Comparison of ENCODE assay signal across 11 mouse cellular contexts in genomic region chr1:75547351-75547750, GRCm38 (mm10). TPM values are rescaled to one million over a fixed set of nuclear protein-coding genes. Genes with fewer than 3 reads are reported as not detected.
DNase-seq lines count a peak whose midpoint lies in the region; ATAC-seq and TF ChIP-seq lines count a peak whose summit lies in the region.
"Had no signal": no experiment of that assay in that cellular context is flagged by ENCODE, and none has a peak within 500 bp of the region (broad histone marks: within the 10 kb centered on the region; RNA-seq: fewer than 3 reads in every experiment).

No protein-coding gene starts in this region.

- no peak for TF ChIP-seq CTCF in gastrocnemius, adult 2 months (IDR thresholded peaks at IDR 0.05)

- DNase-seq in gastrocnemius, adult 2 months, result no peak
- DNase-seq in gastrocnemius, postnatal 10 days, result no peak
- no peak for DNase-seq in yolk sac, embryonic 10.5 days (ENCODE audit: low spot score)
- DNase-seq in right cerebral cortex, adult 2 months (ENCODE audit: low spot score in 2 of 2), result no peak
- no peak for DNase-seq in thymus, adult 18-20 months
- DNase-seq: lung, adult 18-20 months; thymus, postnatal 14 days had no signal

- H3K9ac ChIP-seq in limb, embryonic 15.5 days, result no peak overlapping the region

- peaks cover 93% of the 10 kb centered on the region for H3K27me3 ChIP-seq in megakaryocyte, embryonic 14.5 days (replicated peaks)
- H3K27me3 ChIP-seq in limb, embryonic 15.5 days, result no peaks in the 10 kb centered on the region

- intact Hi-C loops in gastrocnemius, adult 2 months (cut with DNase I), result loop anchor here (5.0 kb wide), 1 partner anchor 40 kb away; the partner anchor contains the start of genes Inha and Obsl1

- no peaks in the 10 kb centered on the region for H3K9me3 ChIP-seq in megakaryocyte, embryonic 14.5 days
- H3K9me3 ChIP-seq in limb, embryonic 15.5 days, result no peaks in the 10 kb centered on the region

- 94% methylated on average over 13 of the region's 13 CpGs for WGBS in limb, embryonic 15.5 days

- peak overlapping the region; percentile 85; the same call in 1 of the 2 replicates for H3K4me3 ChIP-seq in gastrocnemius, adult 2 months
- peak overlapping the region; percentile 29 for H3K4me3 ChIP-seq in megakaryocyte, embryonic 14.5 days (replicated peaks)
- H3K4me3 ChIP-seq in limb, embryonic 15.5 days, result peak overlapping the region; percentile 61; the same call in 1 of the 2 replicates

- H3K36me3 ChIP-seq in megakaryocyte, embryonic 14.5 days (replicated peaks; ENCODE audit: low read length), result no peaks in the 10 kb centered on the region
- peaks cover 36% of the 10 kb centered on the region for H3K36me3 ChIP-seq in limb, embryonic 15.5 days

- H3K4me1 ChIP-seq in megakaryocyte, embryonic 14.5 days, result peaks cover 17% of the 10 kb centered on the region
- H3K4me1 ChIP-seq in limb, embryonic 15.5 days, result peaks cover 26% of the 10 kb centered on the region

- H3K4me2 ChIP-seq in limb, embryonic 15.5 days, result peak overlapping the region; percentile 71; the same call in 1 of the 2 replicates

- ATAC-seq in megakaryocyte, adult 5-6 weeks (ENCODE audit: poor library complexity, severe bottlenecking), result no peak
- ATAC-seq in limb, embryonic 15.5 days (ENCODE audit: insufficient number of reproducible peaks, low FRiP score, low TSS enrichment, low read depth), result no peak

- no peak overlapping the region; the same call in 1 of the 2 replicates for H3K27ac ChIP-seq in gastrocnemius, adult 2 months
- peak overlapping the region; percentile 79 for H3K27ac ChIP-seq in limb, embryonic 15.5 days

RNA-seq across cellular contexts. Expression of gene Slc4a3, which starts 1.3 kb away (rescaled TPM):
- 10 to 100 TPM in 1 of 2 experiments, 1 to 10 TPM in 1; 7.2 to 11.9 TPM for total RNA-seq in gastrocnemius, adult 2 months (2021)
- total RNA-seq in gastrocnemius, postnatal 10 days (2021), result 10 to 100 TPM in 1 of 2 experiments, 1 to 10 TPM in 1; 6.4 to 14.0 TPM
- 1.9 TPM in 1 of 2 replicates, not detected in the other for polyA plus RNA-seq in megakaryocyte, embryonic 14.5 days (2012; ENCODE audit: insufficient read depth, low replicate concordance)
- total RNA-seq in megakaryocyte, adult 5-6 weeks (2015), result 0.05 TPM in 1 of 2 replicates, not detected in the other
- not detected in 2 replicates for total RNA-seq in megakaryocyte, adult 5-6 weeks (2017)
- polyA plus RNA-seq in limb, embryonic 15.5 days (2015; fragmentation: Nextera tagmentation; extraction: Ambion mirVana), result 24.1 and 24.8 TPM in 2 replicates
- polyA plus RNA-seq: erythroblast, embryonic 14.5 days had no signal

RNA-seq across cellular contexts. Expression of gene Stk11ip, which starts 26.0 kb away (rescaled TPM):
- 1 to 10 TPM; 6.2 to 8.4 TPM for total RNA-seq in gastrocnemius, adult 2 months (2021)
- 1 to 10 TPM; 7.5 to 8.9 TPM for total RNA-seq in gastrocnemius, postnatal 10 days (2021)
- polyA plus RNA-seq in megakaryocyte, embryonic 14.5 days (2012; ENCODE audit: insufficient read depth, low replicate concordance), result 35.7 and 52.7 TPM in 2 replicates
- 9.5 and 10.7 TPM in 2 replicates for total RNA-seq in megakaryocyte, adult 5-6 weeks (2015)
- total RNA-seq in megakaryocyte, adult 5-6 weeks (2017), result 17.2 and 20.5 TPM in 2 replicates
- 19.9 and 20.2 TPM in 2 replicates for polyA plus RNA-seq in limb, embryonic 15.5 days (2015; fragmentation: Nextera tagmentation; extraction: Ambion mirVana)

RNA-seq across cellular contexts. Expression of gene Inha, which starts 40.5 kb away (rescaled TPM):
- 1 to 10 TPM; 1.3 to 2.2 TPM for total RNA-seq in gastrocnemius, adult 2 months (2021)
- 10 to 100 TPM; 11.9 to 12.8 TPM for total RNA-seq in gastrocnemius, postnatal 10 days (2021)
- polyA plus RNA-seq in megakaryocyte, embryonic 14.5 days (2012; ENCODE audit: insufficient read depth, low replicate concordance), result 2.3 and 2.4 TPM in 2 replicates
- not detected in 2 replicates for total RNA-seq in megakaryocyte, adult 5-6 weeks (2015)
- not detected in 2 replicates for total RNA-seq in megakaryocyte, adult 5-6 weeks (2017)
- 11.2 and 12.2 TPM in 2 replicates for polyA plus RNA-seq in limb, embryonic 15.5 days (2015; fragmentation: Nextera tagmentation; extraction: Ambion mirVana)
- polyA plus RNA-seq: erythroblast, embryonic 14.5 days had no signal

RNA-seq across cellular contexts. Expression of gene Obsl1, which starts 41.1 kb away (rescaled TPM):
- 10 to 100 TPM; 28.4 to 41.4 TPM for total RNA-seq in gastrocnemius, adult 2 months (2021)
- 100 to 1,000 TPM; 107 to 122 TPM for total RNA-seq in gastrocnemius, postnatal 10 days (2021)
- 8.6 and 12.9 TPM in 2 replicates for polyA plus RNA-seq in megakaryocyte, embryonic 14.5 days (2012; ENCODE audit: insufficient read depth, low replicate concordance)
- total RNA-seq in megakaryocyte, adult 5-6 weeks (2015), result not detected in 2 replicates
- not detected in 2 replicates for total RNA-seq in megakaryocyte, adult 5-6 weeks (2017)
- polyA plus RNA-seq in limb, embryonic 15.5 days (2015; fragmentation: Nextera tagmentation; extraction: Ambion mirVana), result 83.7 and 90.9 TPM in 2 replicates

Comparison
In these comparisons a context has a peak if more than half of its experiments do, and no peak if none do; other contexts are left out.
1. RNA of gene Inha, which starts 40.5 kb away (total RNA-seq): 11.9 to 12.8 TPM in gastrocnemius, postnatal 10 days; 1.3 to 2.2 TPM in gastrocnemius, adult 2 months and not detected in megakaryocyte, adult 5-6 weeks; every median in the first group is over 4 times any median in the second.
2. H3K4me3 ChIP-seq: peak in every context shown above with its lines; median percentile 85 in gastrocnemius, adult 2 months; 61 in limb, embryonic 15.5 days; 29 in megakaryocyte, embryonic 14.5 days.
3. RNA of gene Slc4a3, which starts 1.3 kb away (total RNA-seq): 6.4 to 14.0 TPM in gastrocnemius, postnatal 10 days and 7.2 to 11.9 TPM in gastrocnemius, adult 2 months; 0.05 TPM in megakaryocyte, adult 5-6 weeks; every median in the first group is over 4 times any median in the second.